Mouse (Mus musculus) megakaryocyte progenitor cell, adult 5-6 weeks (primary cell): ENCODE measurements around the gene Cacng5. TPM values are rescaled to one million over a fixed set of nuclear protein-coding genes. Genes with fewer than 3 reads are reported as not detected.

ENCODE experiments used
- ATAC-seq: replicated peaks from 2 replicates; pipeline ENCODE4 v1.8.0; 2016; ENCODE audit warnings: mild to moderate bottlenecking, moderate TSS enrichment, inconsistent platforms; ENCODE audit not compliant: poor library complexity
- total RNA-seq, 2 experiments: library from RNA; stranded (forward) in 1 of 2; stranded (reverse) in 1 of 2; fragments of 157-497, 149-512 nt in 1 of 2; fragments of 200-1000 nt in 1 of 2; gene quantifications; 2 replicates each; pipeline versions ENCODE4 v1.2.3 to v1.2.4; 2015 to 2017

The Cacng5 gene
- total RNA-seq, 2 experiments from 2014 or later: not detected

DNA sequence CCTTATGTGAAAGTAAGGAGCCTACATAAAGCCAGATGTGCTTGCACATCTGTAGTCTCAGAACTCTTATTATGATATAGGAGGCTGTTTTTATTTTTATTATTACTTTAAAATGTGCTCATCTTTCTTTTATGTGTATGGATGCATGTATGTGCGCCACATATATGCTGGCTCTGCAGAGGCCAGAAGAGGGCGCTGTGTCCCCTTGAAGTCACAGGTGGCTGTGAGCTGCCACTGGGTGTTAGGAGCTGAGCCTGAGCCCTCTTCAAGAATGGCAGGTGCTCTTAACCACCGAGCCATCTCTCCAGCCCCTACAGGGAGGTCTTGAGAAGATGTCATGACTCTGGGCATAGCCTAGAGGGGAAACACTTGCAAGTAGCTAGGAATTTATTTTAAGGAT is 23.5 kb downstream of the Cacng5 start:
- ATAC-seq: no peak

DNA sequence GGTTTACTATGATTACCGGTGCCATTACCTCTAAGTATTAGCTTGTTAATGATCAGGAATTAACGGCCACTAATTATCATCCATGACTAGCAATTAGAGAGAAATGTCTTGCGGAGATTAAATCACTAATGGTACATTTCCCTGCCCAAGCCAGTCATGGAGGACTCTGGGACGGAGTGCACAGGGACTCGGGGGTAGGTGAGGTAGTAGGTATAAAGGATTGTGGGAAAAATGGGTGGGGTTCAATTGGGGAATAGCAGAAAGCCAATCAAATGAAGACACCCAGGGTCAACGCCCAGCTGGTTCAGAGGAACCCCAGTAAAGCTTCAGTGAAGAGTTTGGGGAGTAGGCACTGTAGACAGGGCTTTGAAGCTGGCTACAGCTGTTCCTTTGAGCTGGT is 27.5 kb downstream of the Cacng5 start:
- no peak for ATAC-seq

DNA sequence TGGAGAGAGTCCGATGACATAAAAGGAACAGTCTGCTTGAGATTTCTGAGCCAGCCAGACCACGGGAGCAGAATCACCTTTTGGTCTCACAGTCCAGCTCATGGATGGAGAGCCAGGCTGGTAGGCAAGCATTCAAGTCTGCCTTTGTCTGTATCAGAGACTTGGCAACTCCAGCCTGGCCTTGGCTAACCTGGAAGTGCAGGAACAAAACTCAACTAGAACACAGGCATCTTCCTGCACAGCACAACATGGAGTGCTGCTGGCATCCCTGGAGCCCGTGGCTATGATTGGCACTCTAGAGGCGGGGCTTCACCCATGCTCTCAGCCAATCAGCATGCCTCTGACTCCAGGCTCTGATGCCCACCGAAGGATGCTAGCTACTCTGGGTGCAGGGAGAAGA is 38.0 kb downstream of the Cacng5 start:
- no peak for ATAC-seq

DNA sequence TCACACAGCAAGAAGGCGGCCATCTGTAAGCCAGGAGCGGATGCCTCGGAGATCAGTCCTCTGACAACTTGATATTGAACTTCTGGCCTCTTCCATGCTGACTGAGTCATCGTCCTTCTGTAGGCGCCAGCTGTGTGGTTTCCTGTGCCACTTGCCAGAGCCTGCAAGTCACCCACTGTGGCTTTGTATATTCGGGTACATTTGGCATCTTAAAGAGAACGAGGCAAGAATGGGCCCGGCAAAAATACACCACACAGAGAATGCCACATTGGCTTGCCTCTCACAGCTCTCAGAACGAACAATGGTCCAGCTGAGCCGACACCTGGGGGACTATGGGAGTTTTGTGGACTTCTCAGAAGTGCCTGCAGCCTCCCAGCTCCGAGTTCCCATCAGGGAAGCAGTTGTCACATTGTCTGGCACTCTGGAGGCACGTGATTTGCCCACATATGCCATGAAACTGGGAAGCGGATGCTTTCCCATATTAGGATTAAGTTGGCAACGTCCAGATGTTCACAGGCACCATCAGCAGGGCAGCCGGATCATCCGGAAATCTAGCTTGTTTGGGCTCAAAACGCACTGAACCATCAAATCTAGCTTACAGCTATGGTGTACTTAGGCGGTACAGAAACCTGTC is 38.9 kb downstream of the Cacng5 start:
- ATAC-seq: peak; percentile 76

DNA sequence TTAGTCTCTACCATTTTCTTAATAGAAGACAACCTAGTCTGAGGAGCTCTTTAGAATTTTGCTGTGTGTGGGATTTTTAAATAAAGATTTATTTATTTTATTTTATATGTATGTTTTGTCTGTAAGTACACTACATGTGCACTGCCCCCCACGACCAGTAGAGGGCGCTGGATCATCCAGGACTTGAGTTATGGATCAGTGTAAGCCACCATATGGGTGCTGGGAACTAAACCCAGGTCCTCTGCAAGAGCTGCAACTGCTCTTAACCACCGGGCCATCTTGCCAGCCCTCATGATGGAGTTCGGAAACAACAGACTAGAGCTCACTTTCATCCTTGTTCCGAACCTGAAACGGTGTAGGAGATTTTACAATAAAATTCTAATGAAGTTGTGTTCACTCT is 42.1 kb downstream of the Cacng5 start:
- ATAC-seq: no peak

DNA sequence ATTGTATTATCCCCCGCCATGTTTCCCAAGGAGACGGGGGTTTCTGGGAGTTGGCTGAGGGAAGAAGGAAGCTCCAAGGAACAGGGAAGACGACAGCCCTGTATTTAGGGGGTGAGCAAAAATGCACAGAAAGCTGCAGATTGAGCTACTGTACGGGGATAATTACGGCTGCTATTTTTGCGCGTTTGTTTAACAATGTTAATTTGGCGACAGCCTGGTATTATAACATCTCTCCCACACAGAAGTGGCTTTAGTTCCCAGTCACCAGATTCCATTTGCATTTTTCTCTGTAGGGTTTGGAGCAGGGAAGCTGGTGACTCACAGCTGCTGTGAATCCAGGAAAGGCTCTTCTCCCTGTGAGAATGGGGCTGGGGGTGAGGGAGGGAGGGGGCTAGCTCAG is 47.3 kb downstream of the Cacng5 start:
- ATAC-seq: no peak

DNA sequence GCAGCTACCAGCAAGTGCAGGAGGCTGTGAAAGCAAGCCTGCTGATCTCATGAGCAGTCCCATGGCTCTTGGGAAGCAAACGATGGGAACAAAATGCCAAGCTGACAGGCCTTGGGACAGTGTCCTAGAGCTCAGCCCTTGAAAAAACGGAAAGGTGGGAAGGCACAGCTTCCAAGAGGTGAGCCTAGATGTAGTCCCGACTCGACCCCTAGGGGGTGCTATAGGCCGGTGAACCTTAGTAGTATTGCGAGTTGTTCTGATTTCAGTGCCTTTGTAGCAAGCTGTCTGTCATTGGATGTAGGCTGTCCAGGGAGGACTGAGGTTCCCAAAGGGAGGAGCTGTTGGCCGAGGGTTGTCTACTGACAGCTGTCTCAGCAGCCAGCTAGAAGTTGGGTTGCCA is 49.7 kb downstream of the Cacng5 start:
- ATAC-seq: peak; percentile 83

DNA sequence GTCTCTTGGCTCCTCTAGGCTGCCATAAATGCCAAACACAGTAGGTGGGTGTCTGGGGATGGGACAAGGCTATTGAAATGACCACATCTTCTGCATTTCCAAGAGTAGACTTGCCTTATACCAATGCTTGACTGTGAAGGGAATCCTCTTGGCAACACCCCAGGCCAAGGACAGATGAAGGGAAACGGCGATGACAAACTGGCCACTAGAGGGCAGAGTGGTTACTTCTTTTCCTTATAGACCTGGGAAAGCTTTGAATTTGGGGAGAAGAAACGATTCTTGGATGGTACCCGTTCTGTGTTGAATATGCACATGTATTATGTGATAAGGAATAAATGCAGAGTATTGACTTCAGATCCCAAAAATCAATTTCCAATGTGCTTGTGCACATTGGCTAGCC is 50.8 kb downstream of the Cacng5 start:
- ATAC-seq: peak; percentile 53; the same call in 1 of the 2 replicates

DNA sequence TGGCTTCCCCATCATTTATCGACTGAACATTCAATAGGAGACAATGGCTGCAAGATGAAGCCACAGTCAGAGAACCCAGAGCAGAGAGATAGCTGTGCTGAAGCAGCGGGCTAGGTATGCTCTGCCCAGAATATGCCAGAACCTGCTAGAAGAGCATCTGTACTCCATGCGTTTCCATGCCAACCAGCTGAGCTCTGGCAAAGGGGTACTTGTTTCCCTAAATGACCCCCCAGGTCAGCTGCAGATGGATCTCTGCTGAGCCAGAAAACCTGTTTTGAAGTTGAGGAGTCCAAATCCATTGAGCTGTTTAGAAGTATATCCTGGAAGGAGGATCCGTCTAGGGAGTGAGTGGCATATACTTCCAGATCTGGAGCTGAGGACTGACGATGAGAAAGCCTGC is 53.1 kb downstream of the Cacng5 start:
- ATAC-seq: no peak

DNA sequence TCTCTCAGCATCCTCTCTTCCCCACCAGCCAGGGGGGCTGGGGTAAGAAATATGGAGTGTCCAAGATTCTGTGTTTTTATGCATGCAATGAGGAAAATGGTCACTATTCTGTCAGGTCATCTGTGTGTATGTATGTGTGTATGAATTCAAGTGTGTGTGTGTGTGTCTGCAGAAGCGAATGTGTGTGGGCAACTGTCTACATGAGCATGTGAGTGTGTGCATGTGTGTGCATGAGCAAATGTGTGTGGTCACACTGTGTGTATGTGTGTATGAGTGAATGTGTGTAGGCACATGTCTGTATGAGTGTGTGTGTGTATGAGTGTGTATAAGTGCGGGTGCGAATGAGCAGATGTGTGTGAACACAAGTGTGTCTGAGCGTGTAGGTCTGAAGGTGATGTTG is 55.0 kb downstream of the Cacng5 start:
- ATAC-seq: no peak

DNA sequence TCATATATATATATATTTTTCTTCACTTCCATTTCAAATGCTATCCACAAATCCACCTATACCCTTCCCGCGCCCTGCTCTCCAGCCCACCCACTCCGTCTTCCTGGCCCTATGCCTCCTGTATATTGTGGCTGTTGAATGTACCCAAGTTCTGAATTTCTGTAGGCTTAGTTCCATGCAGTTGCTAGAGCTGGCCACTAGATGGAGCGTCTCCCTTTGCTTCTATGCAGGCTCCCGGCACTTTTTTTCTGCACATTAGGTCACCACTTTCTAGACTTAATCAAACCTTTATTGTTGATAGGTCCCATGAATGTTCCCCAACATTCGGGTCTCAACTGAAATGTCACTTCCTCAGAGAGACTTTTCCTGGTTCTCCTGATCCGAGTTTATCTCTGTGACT is 55.6 kb downstream of the Cacng5 start:
- peak; percentile 89 for ATAC-seq

DNA sequence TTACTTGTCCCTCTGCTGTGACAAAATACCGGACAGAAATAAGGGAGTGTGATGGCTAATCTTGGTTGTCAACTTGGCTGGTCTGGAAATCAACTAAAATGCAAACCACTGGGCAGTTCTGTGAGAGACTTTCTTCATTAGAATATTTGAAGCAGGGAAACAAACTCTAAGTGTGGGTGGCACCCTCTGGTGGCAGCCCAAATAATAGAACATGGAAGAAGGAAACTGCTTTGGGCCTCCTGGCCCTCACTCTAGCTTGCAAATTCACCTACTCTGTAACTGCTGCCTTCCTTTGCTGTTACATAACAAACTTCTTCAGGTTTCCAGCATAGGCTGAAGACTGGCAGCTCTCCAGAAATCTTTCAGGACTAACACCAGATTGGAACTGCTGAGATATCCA is 61.8 kb downstream of the Cacng5 start:
- ATAC-seq: peak; percentile 57

DNA sequence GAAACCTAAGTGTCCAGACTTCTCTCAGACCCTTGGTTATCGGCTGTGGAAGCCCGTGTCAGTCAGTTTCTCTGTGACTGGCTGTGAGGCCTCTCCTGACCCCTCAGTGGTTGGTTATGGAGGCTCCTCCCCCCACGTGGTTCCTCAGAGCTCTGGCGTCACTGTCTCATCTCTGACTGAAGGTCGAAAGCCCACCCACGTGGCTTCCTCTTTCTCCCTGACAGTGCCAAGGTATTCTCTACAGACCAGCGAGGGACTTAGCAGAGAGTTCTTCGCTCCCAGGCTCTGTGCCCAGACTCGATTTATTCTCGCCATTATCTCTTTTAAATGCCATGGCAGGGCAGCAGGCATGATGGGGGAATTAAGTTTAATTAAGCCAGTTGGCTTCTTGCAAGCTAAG is 65.2 kb downstream of the Cacng5 start:
- ATAC-seq: peak; percentile 61

DNA sequence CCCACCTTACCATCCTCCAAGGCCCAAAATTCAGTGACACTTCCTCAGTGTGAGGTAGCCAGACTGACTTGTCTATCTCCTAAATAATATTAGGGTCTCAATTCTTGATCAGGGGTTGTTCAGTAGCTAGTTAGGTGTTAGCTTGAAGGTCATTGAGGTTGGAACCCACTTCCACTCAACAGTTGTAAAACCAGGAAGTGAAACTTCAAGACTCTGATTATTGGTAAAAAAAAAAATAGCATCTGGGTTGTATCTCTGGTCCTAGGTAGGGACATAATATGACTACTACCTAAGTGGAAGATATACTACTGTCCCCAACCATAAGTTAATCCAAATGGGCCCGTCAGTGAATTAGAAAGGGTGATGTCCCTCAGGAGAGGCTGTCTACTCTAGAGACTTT is 70.7 kb downstream of the Cacng5 start:
- no peak for ATAC-seq

DNA sequence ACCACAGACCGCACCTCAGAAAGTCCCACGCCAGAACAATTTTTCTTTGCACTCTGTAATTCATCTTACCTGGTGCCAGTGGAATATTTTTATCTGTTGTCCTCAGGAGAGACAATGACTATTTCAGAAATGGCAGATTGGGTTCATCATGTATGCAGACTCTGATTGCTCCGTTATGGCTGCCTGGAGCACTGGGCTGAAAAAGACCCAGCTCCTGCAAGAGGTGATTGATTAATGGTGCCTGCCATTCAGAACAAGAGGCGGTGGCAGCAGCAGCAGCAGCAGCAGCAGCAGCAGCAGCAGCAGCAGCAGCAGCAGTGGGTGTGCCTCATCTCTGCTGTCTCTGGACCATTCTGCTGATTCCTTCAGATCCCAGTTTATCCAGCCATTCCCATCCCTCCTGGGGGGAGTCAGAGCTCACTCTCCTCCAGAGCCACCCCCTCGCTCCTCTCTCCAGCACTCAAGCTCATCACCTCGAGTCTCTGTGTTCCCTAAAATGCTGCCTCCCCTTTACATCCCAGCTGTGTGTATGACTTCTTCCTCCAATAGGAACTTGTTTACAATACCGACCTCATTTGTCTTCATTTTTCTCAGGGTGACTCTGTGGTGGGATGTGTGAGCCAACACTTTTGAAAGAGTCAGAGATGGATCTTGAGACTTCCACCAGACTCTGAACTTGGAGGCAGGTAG is 81.4 kb downstream of the Cacng5 start:
- no peak for ATAC-seq

Other genes starting within 250 kb of the Cacng5 start
- gene Cacng1, start 198.5 kb downstream of the Cacng5 start, total RNA-seq (2015): not detected in 2 replicates
- not detected in 2 replicates for gene Cacng1, start 198.5 kb downstream of the Cacng5 start, total RNA-seq (2017)
- gene Cacng4, start 120.5 kb downstream of the Cacng5 start, total RNA-seq (2015): not detected in 2 replicates
- not detected in 2 replicates for gene Cacng4, start 120.5 kb downstream of the Cacng5 start, total RNA-seq (2017)